Mouse (Mus musculus) limb, embryonic 11.5 days (tissue): Measurements from ENCODE around the gene Pex13. TPM values are rescaled to one million over a fixed set of nuclear protein-coding genes. Genes with fewer than 3 reads are reported as not detected.

Experiments
- ATAC-seq: fragments of 200-750 bp; cut with Nextera tagmentation; 2 replicates; pipeline ENCODE4 v1.8.0; 2017; ENCODE audit warnings: low read depth; ENCODE audit not compliant: insufficient number of reproducible peaks, low FRiP score, low TSS enrichment
- DNase-seq: peaks from one replicate; pipeline ENCODE4 v3.0.0-alpha.2; 2015; ENCODE audit warnings: low spot score
- H3K27ac ChIP-seq: fragments of 300-500 bp; sonication (generic); replicated peaks from 2 replicates; pipeline ENCODE4 v1.5.1; 2014; ENCODE audit warnings: low read depth, mild to moderate bottlenecking, low read length
- H3K27me3 ChIP-seq: fragments of 300-500 bp; sonication (generic); 2 replicates; pipeline ENCODE4 v1.6.1; 2014; ENCODE audit warnings: mild to moderate bottlenecking, low read length, mixed read lengths; ENCODE audit not compliant: control insufficient read depth, insufficient read depth
- H3K36me3 ChIP-seq: fragments of 300-500 bp; sonication (generic); 2 replicates; pipeline ENCODE4 v1.6.1; 2014; ENCODE audit warnings: mild to moderate bottlenecking, low read length, moderate library complexity, mixed read lengths; ENCODE audit not compliant: control insufficient read depth, insufficient read depth
- H3K4me1 ChIP-seq: fragments of 300-500 bp; sonication (generic); 2 replicates; pipeline ENCODE4 v1.6.1; 2014; ENCODE audit warnings: low read length, mixed read lengths; ENCODE audit not compliant: control insufficient read depth, insufficient read depth
- H3K4me2 ChIP-seq: fragments of 300-500 bp; sonication (generic); 2 replicates; pipeline ENCODE4 v1.6.1; 2014; ENCODE audit warnings: low read depth, mild to moderate bottlenecking, moderate library complexity; ENCODE audit not compliant: severe bottlenecking
- H3K4me3 ChIP-seq: fragments of 300-500 bp; sonication (generic); 2 replicates; pipeline ENCODE4 v1.5.1; 2014; ENCODE audit warnings: low read depth, low read length
- H3K9ac ChIP-seq: fragments of 300-500 bp; sonication (generic); 2 replicates; pipeline ENCODE4 v1.6.1; 2014; ENCODE audit warnings: mild to moderate bottlenecking, low read length
- H3K9me3 ChIP-seq: fragments of 300-500 bp; sonication (generic); 2 replicates; pipeline ENCODE4 v1.6.1; 2016; ENCODE audit warnings: low read length; ENCODE audit not compliant: control insufficient read depth
- WGBS: fragments of 180-500 bp; shearing (Covaris S2); extraction: QIAGEN DNeasy Blood & Tissue Kit; methylation state at CpG from one replicate; pipeline ENCODE4 v1.1.7; 2014; 5-methylcytosine and 5-hydroxymethylcytosine counted together
- polyA plus RNA-seq: library from polyadenylated mRNA; unstranded; fragments of >200 nt; fragmentation: Nextera tagmentation; extraction: Ambion mirVana; gene quantifications from 2 replicates; pipeline ENCODE4 v1.2.1, GENCODE M21; 2014

Pex13 gene
- polyA plus RNA-seq, 1 experiment from 2014 or later = 52.8 TPM

DNA sequence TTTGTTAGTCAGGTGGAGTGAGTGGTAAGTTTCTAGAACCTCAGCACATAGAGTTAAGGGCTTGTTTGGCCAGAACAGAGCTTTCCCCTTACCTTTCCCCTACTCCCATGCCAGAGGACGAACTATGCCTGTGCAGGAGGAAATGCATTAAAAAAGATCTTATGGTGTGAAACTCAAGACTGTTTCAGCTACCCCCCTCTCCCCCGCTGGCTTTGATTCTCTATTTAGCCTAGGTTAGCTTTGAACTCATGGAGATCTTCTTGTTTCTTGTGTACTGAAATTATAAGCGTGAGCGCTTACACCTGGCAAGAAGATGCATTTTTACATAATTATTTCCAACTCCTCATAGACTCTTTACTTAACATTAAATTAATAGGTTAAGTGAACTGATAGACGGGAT lies 767 bp upstream of the Pex13 start:
- peak overlapping the region; percentile 89 for H3K9ac ChIP-seq
- 9% methylated on average over 5 of the region's 5 CpGs for WGBS
- no peak for DNase-seq
- H3K4me3 ChIP-seq = peak overlapping the region; percentile 94
- no peak for ATAC-seq
- H3K4me2 ChIP-seq = peak overlapping the region; percentile 62
- H3K4me1 ChIP-seq = no peaks in the 10 kb centered on the region
- H3K36me3 ChIP-seq = no peaks in the 10 kb centered on the region
- no peaks in the 10 kb centered on the region for H3K27me3 ChIP-seq
- peak overlapping the region; percentile 90 for H3K27ac ChIP-seq
- H3K9me3 ChIP-seq = no peaks in the 10 kb centered on the region

DNA sequence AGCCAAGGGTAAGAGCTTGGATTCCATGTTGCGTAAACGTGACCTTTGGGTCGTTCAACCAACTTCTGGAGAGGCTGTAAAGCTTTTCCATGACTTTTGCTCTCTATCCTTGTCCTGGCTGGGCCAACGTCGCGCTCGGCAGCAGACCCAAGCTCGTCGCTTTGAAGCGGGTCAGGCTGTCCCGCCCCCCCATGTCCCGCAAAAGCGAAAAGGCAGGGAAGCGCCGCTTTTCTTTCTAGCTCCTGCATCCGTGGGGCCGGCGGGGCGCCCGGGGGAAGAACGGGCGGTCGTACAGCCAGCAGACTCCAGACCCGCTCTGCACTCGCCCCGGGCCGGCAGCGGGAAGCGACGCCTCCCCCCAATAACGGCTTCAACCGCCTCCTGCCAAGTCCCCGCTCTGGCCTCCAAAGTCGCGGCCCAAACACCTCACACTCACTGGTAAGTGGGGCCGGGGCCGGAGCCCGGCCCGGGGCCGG lies 410 bp downstream of the Pex13 start, which contains the start of gene Pus10:
Gene Pus10 (plus strand): TSS at position 364 of the 476 bp plus-strand sequence.
- no peaks in the 10 kb centered on the region for H3K4me1 ChIP-seq
- peak within 1 kb of the TSS; percentile 89 for H3K9ac ChIP-seq
- no peak for DNase-seq
- H3K4me3 ChIP-seq = peak within 1 kb of the TSS; percentile 94
- H3K36me3 ChIP-seq = no peaks in the 10 kb centered on the region
- WGBS = under 1% methylated on average over 40 of the region's 40 CpGs
- peak; percentile 71 for ATAC-seq
- peak within 1 kb of the TSS; percentile 62 for H3K4me2 ChIP-seq
- H3K27me3 ChIP-seq = no peaks in the 10 kb centered on the region
- H3K9me3 ChIP-seq = no peaks in the 10 kb centered on the region
- H3K27ac ChIP-seq = peak within 1 kb of the TSS; percentile 90

DNA sequence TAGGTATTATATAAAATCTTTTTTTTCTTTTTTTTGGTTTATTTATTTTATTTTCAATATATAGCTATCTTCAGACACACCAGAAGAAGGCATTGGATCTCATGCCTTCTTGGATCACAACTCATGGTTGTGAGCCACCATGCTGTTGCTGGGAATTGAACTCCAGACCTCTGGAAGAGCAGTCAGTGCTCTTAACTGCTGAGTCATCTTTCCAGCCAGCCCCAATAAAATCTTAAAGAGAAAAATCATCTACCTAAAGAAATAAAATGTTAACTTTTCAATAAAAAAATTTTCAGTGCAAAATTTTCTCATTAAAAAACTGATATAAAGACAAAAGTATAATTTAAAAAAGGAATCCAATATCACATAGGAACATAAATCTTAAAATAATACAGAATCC lies 1.5 kb downstream of the Pex13 start:
- Histone ChIP-seq H3K9me3 (no peaks in the 10 kb centered on the region), H3K4me3 (no peak overlapping the region), H3K4me2 (no peak overlapping the region), H3K27ac (no peak overlapping the region), H3K4me1 (no peaks in the 10 kb centered on the region), H3K27me3 (no peaks in the 10 kb centered on the region), H3K9ac (no peak overlapping the region), H3K36me3 (no peaks in the 10 kb centered on the region)
- ATAC-seq (no peak), DNase-seq (no peak)

DNA sequence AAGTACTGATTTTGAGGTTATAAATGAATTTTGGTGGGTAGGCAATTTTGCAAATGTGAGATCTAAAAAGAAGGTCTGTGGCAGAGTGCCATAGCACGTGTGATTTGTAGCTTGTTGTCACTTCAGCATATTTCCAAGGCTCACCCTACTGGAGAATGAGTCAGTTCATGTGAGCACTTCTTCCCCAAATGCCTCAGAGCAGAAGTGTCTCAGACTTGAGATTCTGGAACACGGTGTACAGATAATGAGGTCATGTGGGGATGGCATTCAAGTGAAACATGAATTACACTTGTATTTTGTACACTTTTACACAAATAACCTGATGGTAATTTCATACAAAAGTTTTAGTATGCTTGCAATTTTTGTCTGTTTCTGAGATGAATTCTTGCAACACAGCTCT lies 8.0 kb downstream of the Pex13 start:
- no peak for DNase-seq
- Histone ChIP-seq H3K36me3 (no peaks in the 10 kb centered on the region), H3K27me3 (no peaks in the 10 kb centered on the region), H3K4me1 (no peaks in the 10 kb centered on the region), H3K9me3 (no peaks in the 10 kb centered on the region), H3K9ac (no peak overlapping the region), H3K27ac (no peak overlapping the region), H3K4me2 (no peak overlapping the region), H3K4me3 (no peak overlapping the region)
- ATAC-seq = no peak
- WGBS = 89% methylated on average over 2 of the region's 2 CpGs

DNA sequence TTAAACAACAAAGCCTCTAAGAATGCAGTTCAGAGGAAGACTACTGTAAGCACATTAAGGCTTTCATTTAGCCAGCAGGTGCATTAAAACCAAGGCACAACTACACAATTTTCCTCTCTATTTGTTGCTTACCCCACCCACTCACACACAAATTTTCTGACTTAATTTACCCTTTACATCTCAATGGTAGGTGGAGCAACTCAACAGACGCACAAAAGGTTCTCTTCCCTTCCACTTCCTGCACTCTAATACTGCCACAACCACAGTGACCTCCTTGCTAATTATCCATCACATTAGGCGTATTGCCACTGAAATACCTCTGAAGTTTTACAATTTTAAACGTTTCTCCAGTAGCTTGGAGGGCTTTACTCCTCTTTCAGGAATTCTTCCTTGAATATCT lies 12.1 kb downstream of the Pex13 start:
- Histone ChIP-seq H3K4me1 (no peaks in the 10 kb centered on the region), H3K9me3 (no peaks in the 10 kb centered on the region), H3K9ac (no peak overlapping the region), H3K4me2 (no peak overlapping the region), H3K27ac (no peak overlapping the region), H3K27me3 (no peaks in the 10 kb centered on the region), H3K36me3 (no peaks in the 10 kb centered on the region; the same call in 1 of the 2 replicates), H3K4me3 (no peak overlapping the region)
- no peak for DNase-seq
- 67% methylated on average over 3 of the region's 3 CpGs for WGBS
- no peak for ATAC-seq

DNA sequence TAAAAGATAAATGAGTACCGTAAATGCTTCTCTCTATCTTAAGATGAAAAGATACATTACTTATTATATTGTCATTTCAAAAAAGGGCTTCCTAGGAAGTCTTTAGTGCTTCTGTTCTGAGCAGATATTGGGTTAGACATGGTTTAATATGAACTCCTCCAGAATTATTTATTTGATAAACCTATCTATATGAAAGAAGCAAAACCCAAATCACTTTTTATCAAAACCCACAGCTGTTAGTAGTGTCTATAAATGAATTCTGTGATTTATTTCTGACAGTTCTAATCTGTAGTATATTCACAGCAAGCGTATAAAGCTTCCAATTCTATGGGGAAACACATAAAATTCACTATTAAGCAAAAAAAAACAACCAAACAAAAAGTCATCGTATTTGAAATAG lies 17.9 kb downstream of the Pex13 start:
- Histone ChIP-seq H3K9me3 (no peaks in the 10 kb centered on the region), H3K36me3 (no peaks in the 10 kb centered on the region; the same call in 1 of the 2 replicates), H3K9ac (no peak overlapping the region), H3K27ac (no peak overlapping the region), H3K4me1 (no peaks in the 10 kb centered on the region), H3K4me2 (no peak overlapping the region), H3K27me3 (no peaks in the 10 kb centered on the region), H3K4me3 (no peak overlapping the region)
- 97% methylated on average over 3 of the region's 3 CpGs for whole genome bisulfite sequencing
- ATAC-seq = no peak
- DNase-seq = no peak

DNA sequence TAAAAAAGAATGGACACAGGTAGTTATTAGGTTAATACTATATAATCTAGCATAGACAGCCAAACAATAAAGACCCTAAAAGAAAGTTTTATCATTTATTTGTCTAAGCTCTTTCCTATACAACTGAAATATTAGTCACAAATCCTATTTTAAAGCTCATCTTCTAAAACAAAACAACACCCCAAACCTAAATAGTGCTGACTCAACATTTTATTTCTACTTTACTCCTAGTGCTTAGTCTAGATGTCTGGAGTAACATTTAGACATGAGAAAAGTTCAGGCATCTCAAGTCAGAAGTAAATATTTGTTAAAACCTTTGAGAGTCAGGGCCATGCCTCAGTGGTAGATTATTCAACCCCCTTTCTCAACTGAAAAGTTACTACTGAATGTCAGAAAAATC lies 18.3 kb downstream of the Pex13 start:
- H3K4me3 ChIP-seq = no peak overlapping the region
- H3K9ac ChIP-seq = no peak overlapping the region
- ATAC-seq (no peak), DNase-seq (no peak)
- no peaks in the 10 kb centered on the region for H3K9me3 ChIP-seq
- H3K4me2 ChIP-seq = no peak overlapping the region
- H3K27ac ChIP-seq = no peak overlapping the region
- no peaks in the 10 kb centered on the region for H3K27me3 ChIP-seq
- no peaks in the 10 kb centered on the region; the same call in 1 of the 2 replicates for H3K36me3 ChIP-seq
- no peaks in the 10 kb centered on the region for H3K4me1 ChIP-seq

DNA sequence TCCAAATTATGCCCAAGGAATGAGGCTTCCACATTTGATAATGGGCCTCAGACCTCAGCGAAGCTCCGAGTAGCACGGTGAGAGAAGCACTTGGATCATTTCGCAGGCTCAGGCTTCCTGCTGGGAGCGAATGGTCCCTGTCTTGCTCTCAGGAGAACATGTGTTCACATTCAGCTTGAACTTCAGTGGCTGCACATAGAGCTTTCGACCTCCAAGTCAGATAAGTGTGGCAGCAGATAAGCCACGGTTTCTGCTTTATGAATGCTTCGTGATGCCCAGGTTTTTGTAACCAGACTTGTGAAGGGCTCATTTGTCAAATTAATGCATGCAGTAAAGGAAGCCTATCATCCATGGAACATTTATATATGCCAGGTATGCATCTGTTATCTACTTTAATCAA lies 31.2 kb downstream of the Pex13 start:
- DNase-seq (no peak), ATAC-seq (no peak)
- H3K9ac ChIP-seq = no peak overlapping the region
- no peaks in the 10 kb centered on the region for H3K4me1 ChIP-seq
- H3K27me3 ChIP-seq = no peaks in the 10 kb centered on the region
- H3K36me3 ChIP-seq = no peaks in the 10 kb centered on the region
- WGBS = 74% methylated on average over 8 of the region's 8 CpGs
- H3K4me3 ChIP-seq = no peak overlapping the region
- no peaks in the 10 kb centered on the region for H3K9me3 ChIP-seq
- no peak overlapping the region for H3K27ac ChIP-seq
- H3K4me2 ChIP-seq = no peak overlapping the region

DNA sequence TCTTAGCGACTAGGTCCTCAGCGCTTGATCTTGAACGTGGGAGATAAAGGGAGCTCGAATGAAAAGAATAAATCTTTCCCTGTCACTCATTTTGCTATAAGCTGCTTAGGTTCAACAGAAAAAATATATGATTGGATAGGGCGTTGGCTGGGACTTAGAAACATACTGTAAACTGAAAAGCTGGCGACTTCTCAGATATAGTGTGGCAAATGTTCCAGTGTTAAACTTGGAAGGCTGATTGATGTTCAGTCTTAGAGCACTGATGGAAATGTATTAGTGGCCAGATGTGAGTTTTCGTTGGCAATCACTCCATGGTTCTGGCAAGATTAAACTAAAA lies 31.9 kb downstream of the Pex13 start:
- Histone ChIP-seq H3K36me3 (no peaks in the 10 kb centered on the region), H3K4me2 (peak overlapping the region; percentile 70), H3K9ac (no peak overlapping the region), H3K4me3 (peak overlapping the region; percentile 77), H3K9me3 (no peaks in the 10 kb centered on the region), H3K27me3 (no peaks in the 10 kb centered on the region), H3K27ac (no peak overlapping the region), H3K4me1 (no peaks in the 10 kb centered on the region)
- no peak for DNase-seq
- WGBS = 13% methylated on average over 7 of the region's 7 CpGs
- ATAC-seq = 0 out of 2 replicates have a peak, but pooled peaks have one; percentile 33
